Mouse (Mus musculus) embryonic facial prominence, embryonic 13.5 days (tissue): ENCODE results near the gene Pdf. TPM values are rescaled to one million over a fixed set of nuclear protein-coding genes. Genes with fewer than 3 reads are reported as not detected.

Experiments used
- ATAC-seq: fragments of 200-750 bp; cut with Nextera tagmentation; 2 replicates; pipeline ENCODE4 v1.8.0; 2017; ENCODE audit warnings: low read depth; ENCODE audit not compliant: insufficient number of reproducible peaks, insufficient read depth, low FRiP score, low TSS enrichment
- H3K27ac ChIP-seq: fragments of 300-500 bp; sonication (generic); 2 replicates; pipeline ENCODE4 v1.5.1; 2015; ENCODE audit warnings: moderate library complexity, mild to moderate bottlenecking, inconsistent platforms
- H3K27me3 ChIP-seq: fragments of 300-500 bp; sonication (generic); 2 replicates; pipeline ENCODE4 v1.6.1; 2015; ENCODE audit warnings: mild to moderate bottlenecking, inconsistent platforms
- H3K36me3 ChIP-seq: fragments of 300-500 bp; sonication (generic); 2 replicates; pipeline ENCODE4 v1.6.1; 2015; ENCODE audit warnings: mild to moderate bottlenecking, inconsistent platforms
- H3K4me1 ChIP-seq: fragments of 300-500 bp; sonication (generic); 2 replicates; pipeline ENCODE4 v1.6.1; 2015; ENCODE audit warnings: inconsistent platforms
- H3K4me2 ChIP-seq: fragments of 300-500 bp; sonication (generic); 2 replicates; pipeline ENCODE4 v1.6.1; 2015; ENCODE audit warnings: moderate library complexity, mild to moderate bottlenecking, inconsistent platforms
- H3K4me3 ChIP-seq: fragments of 300-500 bp; sonication (generic); 2 replicates; pipeline ENCODE4 v1.5.1; 2015; ENCODE audit warnings: mild to moderate bottlenecking, inconsistent platforms
- H3K9ac ChIP-seq: fragments of 300-500 bp; sonication (generic); 2 replicates; pipeline ENCODE4 v1.6.1; 2015; ENCODE audit warnings: mild to moderate bottlenecking, inconsistent platforms
- H3K9me3 ChIP-seq: fragments of 300-500 bp; sonication (generic); 2 replicates; pipeline ENCODE4 v1.6.1; 2016; ENCODE audit warnings: inconsistent platforms
- WGBS: fragments of 180-500 bp; shearing (Covaris S2); methylation state at CpG from one replicate; pipeline ENCODE4 v1.1.7; 2015; ENCODE audit warnings: mixed read lengths; 5-methylcytosine and 5-hydroxymethylcytosine counted together
- polyA plus RNA-seq: library from polyadenylated mRNA; unstranded; fragments of >200 nt; fragmentation: Nextera tagmentation; extraction: Ambion mirVana; gene quantifications from 2 replicates; pipeline ENCODE4 v1.2.1, GENCODE M21; 2015

Gene Pdf
- polyA plus RNA-seq, 1 experiment from 2014 or later: 51.1 TPM

DNA sequence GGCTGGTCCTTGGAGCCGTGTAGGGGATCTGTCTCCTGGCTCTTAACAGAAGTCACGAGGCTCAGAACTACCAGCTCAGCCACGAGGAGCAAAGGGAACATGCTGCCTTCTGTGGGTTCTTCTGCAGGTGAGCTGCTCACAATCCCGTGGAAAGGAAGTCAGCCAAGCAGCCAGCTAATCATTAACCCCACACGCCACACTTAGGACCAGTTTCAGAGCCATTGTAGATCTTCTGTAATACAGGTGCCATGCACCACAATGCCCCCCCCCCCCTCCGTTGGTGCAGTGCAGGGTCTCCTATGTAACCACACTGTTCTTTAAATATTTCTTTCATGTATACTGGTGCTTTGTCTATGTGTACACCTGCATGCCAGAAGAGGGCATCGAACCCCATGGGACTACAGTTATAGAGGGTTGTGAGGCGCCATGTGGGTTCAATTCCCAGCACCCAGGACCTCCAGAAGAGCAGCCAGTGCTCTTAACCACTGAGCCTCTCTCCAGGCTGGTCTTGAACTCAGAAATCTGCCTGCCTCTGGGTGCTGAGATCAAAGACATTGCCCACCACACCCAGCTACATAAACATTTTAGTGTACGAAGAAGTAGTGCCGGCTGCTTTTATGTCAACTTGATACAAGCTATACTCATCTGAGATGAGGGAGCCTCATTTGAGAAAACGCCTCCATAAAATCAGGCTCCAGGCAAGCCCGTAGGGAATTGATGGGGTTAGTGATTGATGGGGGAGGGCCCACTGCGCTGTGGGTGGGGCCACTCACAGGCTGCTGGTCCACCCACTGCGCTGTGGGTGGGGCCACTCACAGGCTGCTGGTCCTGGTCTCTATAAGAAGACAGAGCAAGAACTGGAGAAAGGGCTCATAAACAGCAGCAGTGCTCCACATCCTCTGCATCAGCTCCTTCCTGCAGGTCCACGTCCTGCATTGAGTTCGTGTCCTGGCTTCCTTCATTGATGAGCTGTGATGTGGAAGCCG is 17.4 kb upstream of the Pdf start, which contains the start of gene Tmed6:
TSS of gene Tmed6 (minus strand) at position 134 of the 986 bp plus-strand sequence.
- no peaks in the 10 kb centered on the region for H3K27me3 ChIP-seq
- no peaks in the 10 kb centered on the region for H3K9me3 ChIP-seq
- H3K36me3 ChIP-seq: peaks cover 18% of the 10 kb centered on the region
- H3K4me3 ChIP-seq: no peak within 1 kb of the TSS
- no peak within 1 kb of the TSS for H3K4me2 ChIP-seq
- peaks cover 3% of the 10 kb centered on the region; the same call in 1 of the 2 replicates for H3K4me1 ChIP-seq
- no peak within 1 kb of the TSS for H3K9ac ChIP-seq
- no peak within 1 kb of the TSS for H3K27ac ChIP-seq
- WGBS: 64% methylated on average over 17 of the region's 17 CpGs
- no peak for ATAC-seq

DNA sequence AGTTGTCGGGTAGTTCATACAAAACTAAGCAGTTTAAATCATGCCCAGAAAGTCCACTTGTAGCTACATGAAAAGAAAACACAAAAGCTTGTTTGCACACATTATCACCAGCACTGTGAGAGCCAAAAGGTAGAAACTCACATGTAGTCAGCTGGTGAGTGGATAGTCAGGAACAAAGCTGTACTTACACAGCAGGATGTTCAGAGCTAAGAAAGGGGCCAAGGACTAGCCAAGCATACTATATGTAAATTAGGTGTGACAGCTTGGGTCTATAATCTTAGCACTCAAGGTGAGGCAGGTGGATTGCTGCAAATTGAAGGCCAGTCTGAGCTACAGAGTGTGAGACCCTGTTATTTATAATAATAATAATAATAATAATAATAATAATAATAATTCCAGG is 14.2 kb upstream of the Pdf start:
- peaks cover 9% of the 10 kb centered on the region for H3K4me1 ChIP-seq
- H3K4me3 ChIP-seq: no peak overlapping the region
- no peak overlapping the region for H3K27ac ChIP-seq
- H3K9me3 ChIP-seq: no peaks in the 10 kb centered on the region
- peaks cover 21% of the 10 kb centered on the region for H3K36me3 ChIP-seq
- no peak overlapping the region for H3K9ac ChIP-seq
- H3K4me2 ChIP-seq: no peak overlapping the region
- 94% methylated on average over 1 of the region's 1 CpGs for WGBS
- H3K27me3 ChIP-seq: no peaks in the 10 kb centered on the region
- ATAC-seq: no peak

DNA sequence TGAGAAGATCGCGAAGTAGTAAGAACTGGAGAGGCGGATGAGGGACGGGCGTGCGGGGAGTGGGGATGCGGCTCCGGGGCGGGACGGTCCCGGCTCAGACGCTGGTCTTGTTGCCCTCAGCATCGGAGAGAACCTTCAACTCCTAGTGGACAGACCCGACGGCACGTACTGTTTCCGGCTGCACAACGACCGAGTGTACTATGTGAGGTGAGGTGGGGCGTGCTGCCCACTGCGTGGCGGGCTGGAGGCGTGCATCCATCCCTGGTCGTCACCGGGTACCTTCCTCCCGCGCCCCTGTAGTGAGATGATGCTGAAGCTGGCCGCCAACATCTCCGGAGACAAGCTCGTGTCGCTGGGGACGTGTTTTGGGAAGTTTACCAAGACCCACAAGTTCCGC is 8.6 kb upstream of the Pdf start:
- peak overlapping the region; percentile 89 for H3K9ac ChIP-seq
- no peak overlapping the region for H3K27ac ChIP-seq
- H3K27me3 ChIP-seq: no peaks in the 10 kb centered on the region
- under 1% methylated on average over 33 of the region's 33 CpGs for WGBS
- peak overlapping the region; percentile 98 for H3K4me3 ChIP-seq
- peaks cover 50% of the 10 kb centered on the region for H3K36me3 ChIP-seq
- H3K4me2 ChIP-seq: peak overlapping the region; percentile 97
- H3K4me1 ChIP-seq: peaks cover 24% of the 10 kb centered on the region
- H3K9me3 ChIP-seq: no peaks in the 10 kb centered on the region
- peak; percentile 49 for ATAC-seq

DNA sequence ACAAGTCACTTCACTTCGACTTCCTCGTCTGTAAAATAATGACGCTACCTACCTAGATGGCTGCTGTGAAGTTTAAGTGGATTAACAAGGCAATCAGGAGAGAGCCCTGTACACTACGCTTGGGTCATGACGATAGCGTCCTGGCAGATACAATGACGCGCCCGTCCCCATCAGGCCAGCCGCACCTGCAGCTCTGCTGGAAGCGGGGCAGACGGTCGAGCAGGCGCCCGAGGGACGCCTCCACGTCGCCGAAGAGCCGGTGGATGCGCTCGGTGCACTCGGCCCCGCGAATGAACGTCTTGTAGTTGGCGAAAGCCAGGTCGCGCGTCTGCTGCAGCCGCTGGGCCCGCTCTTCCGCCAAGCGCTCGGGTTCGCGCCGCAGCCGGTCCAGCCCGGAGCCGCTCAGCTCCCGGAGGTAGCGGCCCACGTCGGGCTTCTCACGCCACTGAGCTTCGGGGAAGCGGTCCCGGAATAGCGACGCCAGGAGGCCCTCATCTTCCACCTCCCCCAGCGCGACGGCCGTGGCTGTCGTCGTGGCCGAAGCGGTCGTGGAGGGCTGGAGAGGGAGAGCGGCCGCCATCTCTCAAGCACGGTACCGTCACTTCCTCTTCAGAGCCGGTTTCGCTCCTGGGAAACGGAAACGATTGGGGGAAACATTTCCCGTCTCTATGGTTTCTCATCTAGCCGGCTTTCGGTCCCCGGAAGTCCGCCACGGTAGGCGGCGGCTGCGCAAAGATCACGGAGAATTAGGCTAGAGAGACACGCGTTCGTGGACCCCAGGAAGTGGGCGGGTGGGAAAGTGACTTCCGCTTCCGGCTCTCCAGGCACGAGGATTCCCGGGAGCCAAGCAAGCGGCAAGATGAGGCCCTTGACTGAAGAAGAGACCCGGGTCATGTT is 7.9 kb upstream of the Pdf start, which contains the start of the genes Cog8 and Nip7:
TSS of gene Cog8 (minus strand) at position 614 of the 897 bp plus-strand sequence.
TSS of gene Nip7 (plus strand) at position 802 of the 897 bp plus-strand sequence.
- no peaks in the 10 kb centered on the region for H3K9me3 ChIP-seq
- H3K4me2 ChIP-seq: peak within 1 kb of the TSS; percentile 97
- H3K9ac ChIP-seq: peak within 1 kb of the TSS; percentile 89
- peak within 1 kb of the TSS; percentile 98 for H3K4me3 ChIP-seq
- H3K27me3 ChIP-seq: no peaks in the 10 kb centered on the region
- under 1% methylated on average over 88 of the region's 88 CpGs for WGBS
- H3K27ac ChIP-seq: peak within 1 kb of the TSS; percentile 60
- H3K36me3 ChIP-seq: peaks cover 57% of the 10 kb centered on the region
- peaks cover 24% of the 10 kb centered on the region for H3K4me1 ChIP-seq
- peak; percentile 89 for ATAC-seq

DNA sequence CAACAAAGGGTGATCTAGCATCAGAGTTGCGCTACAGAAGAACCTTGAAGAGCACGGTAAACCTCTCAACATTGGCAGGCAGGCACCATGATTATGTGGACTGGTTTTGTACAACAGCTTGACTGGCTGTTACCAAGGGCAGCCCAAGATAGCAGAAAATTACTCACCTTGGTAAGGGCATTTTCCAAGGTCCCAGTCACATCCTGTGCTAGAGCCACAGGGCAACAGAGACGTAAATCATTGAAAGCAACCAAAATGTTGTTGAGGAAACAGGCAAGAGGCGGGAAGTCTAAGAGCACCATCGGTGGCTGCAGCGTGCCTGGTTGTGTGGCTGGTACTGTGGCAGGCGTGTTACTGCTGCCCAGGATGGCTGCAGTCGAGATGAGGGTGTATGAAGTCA is 3.6 kb upstream of the Pdf start:
- Histone ChIP-seq H3K4me3 (no peak overlapping the region), H3K36me3 (peaks cover 60% of the 10 kb centered on the region), H3K9ac (no peak overlapping the region), H3K9me3 (no peaks in the 10 kb centered on the region), H3K4me2 (no peak overlapping the region), H3K4me1 (peaks cover 27% of the 10 kb centered on the region), H3K27me3 (no peaks in the 10 kb centered on the region), H3K27ac (no peak overlapping the region)
- 97% methylated on average over 8 of the region's 8 CpGs for WGBS
- ATAC-seq: no peak

DNA sequence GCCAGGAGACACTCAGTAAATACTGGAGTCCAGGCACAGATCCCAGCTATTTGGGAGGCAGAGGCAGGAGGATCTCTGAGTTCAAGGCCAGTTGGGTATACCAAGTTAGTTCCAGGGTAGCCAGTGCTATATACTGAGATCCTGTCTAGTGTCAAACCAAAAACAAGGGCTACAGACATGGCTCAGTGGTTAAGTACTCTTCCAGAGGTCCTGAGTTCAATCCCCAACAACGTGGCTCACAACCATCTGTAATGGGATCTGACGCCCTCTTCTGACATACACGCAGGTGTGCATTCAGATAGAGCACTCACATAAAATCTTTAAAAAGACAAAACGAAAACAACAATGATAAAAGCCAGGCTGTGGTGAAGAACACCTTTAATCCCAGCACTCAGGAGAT is 1.1 kb upstream of the Pdf start:
- no peaks in the 10 kb centered on the region for H3K27me3 ChIP-seq
- peak overlapping the region; percentile 88 for H3K4me2 ChIP-seq
- H3K27ac ChIP-seq: no peak overlapping the region
- 91% methylated on average over 4 of the region's 4 CpGs for WGBS
- ATAC-seq: no peak
- peaks cover 17% of the 10 kb centered on the region for H3K4me1 ChIP-seq
- peak overlapping the region; percentile 91 for H3K4me3 ChIP-seq
- H3K9me3 ChIP-seq: no peaks in the 10 kb centered on the region
- H3K9ac ChIP-seq: no peak overlapping the region
- H3K36me3 ChIP-seq: peaks cover 82% of the 10 kb centered on the region

DNA sequence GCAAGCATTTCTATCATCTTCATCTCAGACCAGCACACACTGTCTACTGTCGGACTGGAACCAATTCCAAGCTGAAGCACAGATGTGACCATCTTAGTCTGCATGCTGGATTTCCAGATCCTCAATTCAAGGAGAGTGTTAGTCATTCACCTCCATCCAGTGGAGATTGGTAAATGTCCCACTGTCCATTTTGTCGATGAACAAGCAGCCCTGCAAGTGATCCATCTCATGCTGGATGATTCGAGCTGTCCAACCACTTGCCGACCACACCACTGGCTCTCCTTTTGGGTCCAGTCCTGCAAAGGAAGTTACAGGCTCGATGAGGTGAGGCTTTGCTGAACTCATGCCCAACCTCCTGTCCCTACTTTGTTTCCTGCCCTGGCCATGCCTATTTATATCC is 1.4 kb downstream of the Pdf start:
- H3K4me3 ChIP-seq: peak overlapping the region; percentile 91; the same call in 1 of the 2 replicates

DNA sequence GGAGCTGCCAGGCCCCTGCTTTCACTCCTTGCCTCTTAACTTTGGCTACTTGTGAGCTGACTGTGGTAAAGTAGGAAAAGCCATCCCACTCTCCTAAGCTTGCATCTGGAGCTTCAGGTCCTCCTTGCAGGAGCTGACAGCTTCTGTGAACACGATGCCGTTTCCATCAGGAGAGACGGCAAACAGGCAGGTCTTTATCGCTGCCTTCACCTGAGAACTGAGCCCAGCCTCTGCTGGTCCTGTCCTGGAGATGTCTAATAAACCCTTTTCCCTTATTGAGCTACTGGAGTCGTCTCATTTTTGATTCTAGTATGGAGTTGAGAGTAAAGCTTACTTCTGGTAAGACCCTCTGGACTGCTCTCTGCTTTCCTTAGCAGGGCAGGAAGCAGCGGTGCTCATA is 2.9 kb downstream of the Pdf start:
- ATAC-seq: no peak
- 90% methylated on average over 6 of the region's 6 CpGs for WGBS
- Histone ChIP-seq H3K27ac (no peak overlapping the region), H3K4me2 (no peak overlapping the region), H3K9me3 (no peaks in the 10 kb centered on the region), H3K36me3 (peaks cover 82% of the 10 kb centered on the region), H3K27me3 (no peaks in the 10 kb centered on the region), H3K9ac (0 out of 2 replicates have a peak overlapping the region, but pooled peaks have one; percentile 21), H3K4me1 (peaks cover 17% of the 10 kb centered on the region), H3K4me3 (no peak overlapping the region)

More for the DNA sequence above, 1.4 kb downstream of the Pdf start:
- ATAC-seq: no peak
- H3K27ac ChIP-seq: no peak overlapping the region
- H3K4me2 ChIP-seq: peak overlapping the region; percentile 88
- no peaks in the 10 kb centered on the region for H3K27me3 ChIP-seq
- peaks cover 17% of the 10 kb centered on the region for H3K4me1 ChIP-seq
- H3K36me3 ChIP-seq: peaks cover 82% of the 10 kb centered on the region
- H3K9ac ChIP-seq: peak overlapping the region; percentile 93; the same call in 1 of the 2 replicates
- WGBS: 88% methylated on average over 5 of the region's 5 CpGs
- H3K9me3 ChIP-seq: no peaks in the 10 kb centered on the region

DNA sequence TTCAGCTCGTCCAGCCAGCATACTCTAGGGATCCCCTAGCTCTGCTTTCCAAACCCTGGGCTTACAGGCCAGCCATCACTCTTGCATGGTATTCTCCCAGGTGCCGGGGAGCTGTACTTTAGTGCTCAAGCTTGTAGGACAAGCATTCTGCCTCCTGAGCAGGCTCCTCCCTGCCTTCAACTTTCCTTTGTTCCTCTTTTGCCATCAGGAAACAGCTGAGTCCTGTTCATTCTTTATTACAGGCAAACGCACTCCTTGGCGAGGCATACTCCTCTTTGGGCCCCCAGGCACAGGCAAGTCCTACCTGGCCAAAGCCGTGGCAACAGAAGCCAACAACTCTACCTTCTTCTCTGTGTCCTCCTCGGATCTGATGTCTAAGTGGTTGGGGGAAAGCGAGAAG is 7.8 kb downstream of the Pdf start:
- H3K9me3 ChIP-seq: no peaks in the 10 kb centered on the region
- no peak overlapping the region for H3K4me3 ChIP-seq
- H3K4me2 ChIP-seq: no peak overlapping the region
- no peak overlapping the region for H3K27ac ChIP-seq
- no peaks in the 10 kb centered on the region for H3K27me3 ChIP-seq
- H3K4me1 ChIP-seq: no peaks in the 10 kb centered on the region
- H3K36me3 ChIP-seq: peaks cover 89% of the 10 kb centered on the region
- ATAC-seq: no peak
- WGBS: 83% methylated on average over 7 of the region's 7 CpGs
- H3K9ac ChIP-seq: no peak overlapping the region

DNA sequence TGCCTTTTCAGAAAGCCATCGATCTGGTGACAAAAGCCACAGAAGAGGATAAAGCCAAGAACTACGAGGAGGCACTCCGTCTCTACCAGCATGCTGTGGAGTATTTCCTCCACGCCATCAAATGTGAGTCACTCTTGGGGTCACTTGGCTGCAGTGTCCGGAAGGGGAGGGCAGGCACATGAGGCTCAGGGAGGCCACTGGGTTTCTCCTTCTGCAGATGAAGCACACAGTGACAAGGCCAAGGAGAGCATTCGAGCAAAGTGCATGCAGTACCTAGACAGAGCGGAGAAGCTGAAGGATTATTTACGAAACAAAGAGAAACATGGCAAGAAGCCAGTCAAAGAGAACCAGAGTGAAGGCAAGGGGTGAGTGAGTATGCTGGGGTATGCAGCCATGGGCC is 11.8 kb downstream of the Pdf start:
- Histone ChIP-seq H3K9ac (no peak overlapping the region), H3K27me3 (no peaks in the 10 kb centered on the region), H3K36me3 (peaks cover 57% of the 10 kb centered on the region), H3K4me3 (no peak overlapping the region), H3K4me2 (no peak overlapping the region), H3K9me3 (no peaks in the 10 kb centered on the region), H3K4me1 (peaks cover 17% of the 10 kb centered on the region), H3K27ac (no peak overlapping the region)
- no peak for ATAC-seq
- 89% methylated on average over 8 of the region's 8 CpGs for WGBS

DNA sequence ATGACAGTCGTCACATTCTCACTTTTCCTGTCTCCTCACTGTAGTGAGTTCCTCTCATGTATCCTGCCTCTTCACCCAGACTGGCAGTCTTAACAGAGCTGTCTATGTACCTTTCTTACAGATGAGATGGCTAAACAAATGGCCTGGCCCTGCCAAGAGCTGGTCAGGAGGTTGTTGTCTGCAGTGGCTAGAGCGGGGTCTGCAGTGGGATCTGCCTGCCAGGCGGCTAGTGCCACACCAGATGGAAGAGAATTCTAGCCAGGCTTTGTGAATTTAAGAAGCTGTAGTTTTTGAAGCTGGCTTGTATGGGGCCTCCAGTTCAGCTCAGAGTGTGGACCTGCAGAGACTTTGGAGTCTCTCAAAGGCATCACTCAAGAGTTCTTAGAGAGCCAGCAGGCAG is 12.8 kb downstream of the Pdf start:
- Histone ChIP-seq H3K4me1 (peaks cover 17% of the 10 kb centered on the region), H3K9ac (0 out of 2 replicates have a peak overlapping the region, but pooled peaks have one; percentile 21), H3K9me3 (no peaks in the 10 kb centered on the region), H3K27me3 (no peaks in the 10 kb centered on the region), H3K4me3 (no peak overlapping the region), H3K27ac (no peak overlapping the region), H3K36me3 (peaks cover 47% of the 10 kb centered on the region), H3K4me2 (no peak overlapping the region)
- WGBS: 92% methylated on average over 3 of the region's 3 CpGs
- no peak for ATAC-seq
